Mouse (Mus musculus) CH12.LX (cell line): ENCODE measurements at regions not wholly inside any gene's neighbourhood (a gene's known extent, or its start where the extent isn't known, plus 50 kb on each side); places are given as distances from the start of the nearest gene placed in this dataset.

Experiments used
- CTCF ChIP-seq, 2 experiments: IDR thresholded peaks in 1 of 2; conservative IDR thresholded peaks in 1 of 2; 2 replicates each; pipeline ENCODE4 v1.5.1; 2011 to 2012; ENCODE audit warnings: low read depth in 2 of 2, low read length in 2 of 2, improper control_type of control experiment in 1 of 2, inconsistent platforms in 1 of 2, mild to moderate bottlenecking in 1 of 2, moderate library complexity in 1 of 2
- EP300 ChIP-seq: IDR thresholded peaks from 2 replicates; pipeline ENCODE4 v1.6.1; 2011; ENCODE audit warnings: low read length, improper control_type of control experiment
- MAFK ChIP-seq: IDR thresholded peaks from 2 replicates; pipeline ENCODE4 v1.6.1; 2011; ENCODE audit warnings: low read length, improper control_type of control experiment; ENCODE audit not compliant: insufficient replicate concordance
- MXI1 ChIP-seq: IDR thresholded peaks from 2 replicates; pipeline ENCODE4 v1.6.1; 2011; ENCODE audit warnings: mild to moderate bottlenecking, low read depth, low read length, improper control_type of control experiment
- MYC ChIP-seq: IDR thresholded peaks from 2 replicates; pipeline ENCODE4 v1.6.1; 2011; ENCODE audit warnings: low read depth, mild to moderate bottlenecking, improper control_type of control experiment, low read length
- PAX5 ChIP-seq: IDR thresholded peaks from 2 replicates; pipeline ENCODE4 v1.6.1; 2012; ENCODE audit warnings: low read length, inconsistent platforms, mixed read lengths
- POLR2A ChIP-seq: IDR thresholded peaks from 2 replicates; pipeline ENCODE4 v1.6.1; 2011; ENCODE audit warnings: low read depth, mild to moderate bottlenecking, improper control_type of control experiment, low read length
- POLR2AphosphoS2 ChIP-seq: IDR thresholded peaks from 2 replicates; pipeline ENCODE4 v1.6.1; 2011; ENCODE audit warnings: low read depth, low read length, improper control_type of control experiment
- USF1 ChIP-seq: IDR thresholded peaks from 2 replicates; pipeline ENCODE4 v1.6.1; 2014; ENCODE audit warnings: low read depth, mild to moderate bottlenecking, inconsistent platforms, low read length, improper control_type of control experiment
- USF2 ChIP-seq: conservative IDR thresholded peaks from 2 replicates; pipeline ENCODE4 v1.6.1; 2011; ENCODE audit warnings: low read depth, low read length, improper control_type of control experiment

- TF ChIP-seq USF1 = no peak
- no peak for TF ChIP-seq CTCF (conservative IDR thresholded peaks at IDR 0.05 in 1 of 2, IDR thresholded peaks at IDR 0.05 in 1 of 2; ENCODE audit: low read depth in 2 of 2, low read length in 2 of 2)
- TF ChIP-seq POLR2A = no peak
- TF ChIP-seq PAX5 = no peak
- TF ChIP-seq MXI1 = no peak
- no peak for TF ChIP-seq USF2
- no peak for TF ChIP-seq MYC
- TF ChIP-seq EP300 = no peak
- no peak for TF ChIP-seq MAFK
- no peak for TF ChIP-seq POLR2AphosphoS2
Measured at GRCm38 (mm10) chr1:154119611-154120010, 81.4 kb upstream of the Zfp648 start.
